Mouse (Mus musculus) forebrain, embryonic 11.5 days (tissue): Measurements from ENCODE around the gene Vmn1r233. TPM values are rescaled to one million over a fixed set of nuclear protein-coding genes. Genes with fewer than 3 reads are reported as not detected.

Source experiments
- ATAC-seq: fragments of 200-750 bp; cut with Nextera tagmentation; replicated peaks from 2 replicates; pipeline ENCODE4 v1.8.0; 2017; ENCODE audit warnings: moderate TSS enrichment; ENCODE audit not compliant: low FRiP score
- DNase-seq: peaks from one replicate; pipeline ENCODE4 v3.0.0-alpha.2; 2017; ENCODE audit warnings: low spot score
- H3K27ac ChIP-seq: fragments of 300-500 bp; sonication (generic); 2 replicates; pipeline ENCODE4 v1.5.1; 2014; ENCODE audit warnings: low read depth, low read length
- H3K27me3 ChIP-seq: fragments of 300-500 bp; sonication (generic); 2 replicates; pipeline ENCODE4 v1.6.1; 2014; ENCODE audit warnings: mild to moderate bottlenecking, low read length, mixed read lengths; ENCODE audit not compliant: control insufficient read depth, insufficient read depth
- H3K36me3 ChIP-seq: fragments of 300-500 bp; sonication (generic); 2 replicates; pipeline ENCODE4 v1.6.1; 2014; ENCODE audit warnings: mild to moderate bottlenecking, low read length, moderate library complexity, mixed read lengths; ENCODE audit not compliant: control insufficient read depth, insufficient read depth
- H3K4me1 ChIP-seq: fragments of 300-500 bp; sonication (generic); replicated peaks from 2 replicates; pipeline ENCODE4 v1.6.1; 2014; ENCODE audit warnings: low read length, mixed read lengths; ENCODE audit not compliant: control insufficient read depth, insufficient read depth
- H3K4me2 ChIP-seq: fragments of 300-500 bp; sonication (generic); 2 replicates; pipeline ENCODE4 v1.6.1; 2014; ENCODE audit warnings: low read depth, mild to moderate bottlenecking, low read length, moderate library complexity, mixed read lengths; ENCODE audit not compliant: severe bottlenecking
- H3K4me3 ChIP-seq: fragments of 300-500 bp; sonication (generic); 2 replicates; pipeline ENCODE4 v1.5.1; 2014; ENCODE audit warnings: low read depth, low read length
- H3K9ac ChIP-seq: fragments of 300-500 bp; sonication (generic); 2 replicates; pipeline ENCODE4 v1.6.1; 2014; ENCODE audit warnings: low read length
- H3K9me3 ChIP-seq: fragments of 300-500 bp; sonication (generic); 2 replicates; pipeline ENCODE4 v1.6.1; 2016; ENCODE audit warnings: low read length, mixed read lengths; ENCODE audit not compliant: control insufficient read depth
- WGBS: fragments of 180-500 bp; shearing (Covaris S2); extraction: QIAGEN DNeasy Blood & Tissue Kit; methylation state at CpG from one replicate; pipeline ENCODE4 v1.1.7; 2014; 5-methylcytosine and 5-hydroxymethylcytosine counted together
- polyA plus RNA-seq: library from polyadenylated mRNA; unstranded; fragments of >200 nt; fragmentation: Nextera tagmentation; extraction: Ambion mirVana; gene quantifications from 2 replicates; pipeline ENCODE4 v1.2.1, GENCODE M21; 2014

Gene Vmn1r233
- polyA plus RNA-seq, 1 experiment from 2014 or later = not detected

- H3K4me2 ChIP-seq = peak overlapping the region; percentile 62
- peak overlapping the region; percentile 85 for H3K9ac ChIP-seq
- H3K4me1 ChIP-seq = peaks cover 4% of the 10 kb centered on the region; the same call in 1 of the 2 replicates
- ATAC-seq = no peak
- no peak overlapping the region for H3K27ac ChIP-seq
- H3K27me3 ChIP-seq = no peaks in the 10 kb centered on the region
- H3K36me3 ChIP-seq = no peaks in the 10 kb centered on the region
- peak overlapping the region; percentile 79 for H3K4me3 ChIP-seq
- no peak for DNase-seq
- H3K9me3 ChIP-seq = no peaks in the 10 kb centered on the region
Measured at GRCm38 (mm10) chr17:20946636-20947035, 49.6 kb downstream of the Vmn1r233 start.

- Histone ChIP-seq H3K4me1 (peaks cover 4% of the 10 kb centered on the region; the same call in 1 of the 2 replicates), H3K36me3 (no peaks in the 10 kb centered on the region), H3K4me3 (peak overlapping the region; percentile 79), H3K9me3 (no peaks in the 10 kb centered on the region), H3K4me2 (peak overlapping the region; percentile 62), H3K9ac (peak overlapping the region; percentile 85), H3K27me3 (no peaks in the 10 kb centered on the region), H3K27ac (peak overlapping the region; percentile 92)
- DNase-seq = no peak
- ATAC-seq = no peak
- 1% methylated on average over 13 of the region's 13 CpGs for WGBS
Measured at GRCm38 (mm10) chr17:20946026-20946565, 50.2 kb downstream of the Vmn1r233 start.

GRCm38 (mm10) chr17:20944985-20945891 is 51.0 kb downstream of the Vmn1r233 start, which contains the start of gene Ppp2r1a:
TSS of gene Ppp2r1a (plus strand) at chr17:20945311.
- ATAC-seq (peak; percentile 98), DNase-seq (peak; percentile 97)
- Histone ChIP-seq H3K9me3 (no peaks in the 10 kb centered on the region), H3K27ac (peak within 1 kb of the TSS; percentile 92), H3K9ac (peak within 1 kb of the TSS; percentile 85), H3K4me1 (peaks cover 4% of the 10 kb centered on the region; the same call in 1 of the 2 replicates), H3K4me2 (peak within 1 kb of the TSS; percentile 62), H3K27me3 (no peaks in the 10 kb centered on the region), H3K36me3 (no peaks in the 10 kb centered on the region), H3K4me3 (peak within 1 kb of the TSS; percentile 79)
- WGBS = under 1% methylated on average over 65 of the region's 69 CpGs

GRCm38 (mm10) chr17:20944226-20944625 is 52.0 kb downstream of the Vmn1r233 start:
- Histone ChIP-seq H3K9ac (peak overlapping the region; percentile 72), H3K9me3 (no peaks in the 10 kb centered on the region), H3K36me3 (no peaks in the 10 kb centered on the region), H3K4me3 (peak overlapping the region; percentile 79), H3K27ac (peak overlapping the region; percentile 89), H3K4me1 (peaks cover 4% of the 10 kb centered on the region; the same call in 1 of the 2 replicates), H3K27me3 (no peaks in the 10 kb centered on the region), H3K4me2 (peak overlapping the region; percentile 55)
- DNase-seq = no peak
- no peak for ATAC-seq
- 59% methylated on average over 3 of the region's 3 CpGs for WGBS

Other genes with a start within 250 kb of the Vmn1r233 start
- gene Vmn1r228, start 210.3 kb downstream of the Vmn1r233 start, polyA plus RNA-seq = not detected in 2 replicates
- gene Vmn1r229, start 184.9 kb downstream of the Vmn1r233 start, polyA plus RNA-seq = 0.03 TPM in 1 of 2 replicates, not detected in the other
- not detected in 2 replicates for gene Vmn1r230, start 156.0 kb downstream of the Vmn1r233 start, polyA plus RNA-seq
- gene Vmn1r231, start 91.4 kb downstream of the Vmn1r233 start, polyA plus RNA-seq = not detected in 2 replicates
- not detected in 2 replicates for gene Vmn1r232, start 76.8 kb downstream of the Vmn1r233 start, polyA plus RNA-seq
- gene Ppp2r1a, start 51.2 kb downstream of the Vmn1r233 start, polyA plus RNA-seq = 523 and 567 TPM in 2 replicates
- gene Zfp160, start 12.4 kb upstream of the Vmn1r233 start, polyA plus RNA-seq = 17.5 and 17.6 TPM in 2 replicates
- not detected in 2 replicates for gene Vmn1r234, start 229.6 kb upstream of the Vmn1r233 start, polyA plus RNA-seq